Mouse (Mus musculus) embryonic stem cell, embryonic (primary cell): ENCODE measurements around the gene Trpc4ap.

Experiments
- CTCF ChIA-PET, 4 experiments: fragments of 300-600 bp in 2 of 4; fragments of 350-600 bp in 2 of 4; sonication (Branson Sonifier 250); formaldehyde crosslinking; loops; one replicate each; lab custom pipeline; 2022; ENCODE audit warnings: inconsistent platforms in 2 of 4; lab: Charles Lee
- POLR2A ChIA-PET, 4 experiments: fragments of 300-600 bp in 2 of 4; fragments of 350-600 bp in 2 of 4; sonication (Branson Sonifier 250); formaldehyde crosslinking; loops; one replicate each; lab custom pipeline; 2022; ENCODE audit warnings: antibody characterized with exemption in 4 of 4, inconsistent platforms in 1 of 4; lab: Charles Lee

Trpc4ap gene

DNA sequence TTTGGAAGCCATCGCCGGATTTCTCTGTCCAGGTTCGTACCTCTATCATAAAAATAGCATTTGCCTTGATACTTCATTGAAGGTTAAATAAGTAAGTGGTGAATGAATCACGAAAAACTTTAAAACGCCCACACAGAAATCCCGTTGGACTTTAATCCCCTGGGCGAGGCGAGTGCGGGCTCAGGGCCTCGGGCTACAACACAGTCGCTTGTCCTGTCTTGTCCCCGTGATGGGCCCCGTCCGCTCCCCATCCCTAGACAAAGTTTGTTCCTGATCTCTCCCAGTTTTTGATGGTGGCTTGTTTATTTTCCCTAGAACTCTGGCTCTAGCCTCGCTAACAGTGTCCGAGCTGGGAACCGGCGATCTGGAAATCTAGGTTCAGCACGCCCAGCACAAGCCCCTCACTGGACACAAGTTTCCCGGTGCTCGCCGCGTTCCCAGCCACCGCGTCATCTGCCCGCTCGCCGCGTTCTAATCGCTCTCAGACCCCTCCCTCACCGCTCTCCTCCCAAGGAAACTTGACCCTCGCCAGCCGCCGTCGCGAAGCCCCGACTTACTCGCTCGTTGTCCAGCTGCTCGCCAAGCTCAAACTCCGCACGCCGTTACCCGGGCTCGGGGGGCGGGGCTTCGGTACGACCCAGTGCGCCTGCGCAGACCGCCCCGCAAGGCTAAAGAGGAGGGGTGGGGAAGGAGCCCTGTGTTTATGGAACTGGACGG, 99.9 kb downstream of the Trpc4ap start, which contains the start of gene Gss:
Gene Gss (minus strand): TSS at position 674 of the 717 bp plus-strand sequence.
- ChIA-PET CTCF (interaction anchor here in 3 of 4 experiments (0.9 to 2.2 kb wide), 15 partner anchors 8 to 165 kb away, joined by 3 to 14 read pairs (median 5); partner anchors contain the start of genes Acss2 (in 1 of the 3) and Ggt7 (in 1 of the 3)), POLR2A (interaction anchor here in 3 of 4 experiments (0.5 to 7.3 kb wide), 38 partner anchors 8 to 604 kb away, joined by 3 to 117 read pairs (median 4); partner anchors contain the start of genes Acss2 (in 2 of the 3), Ggt7 (in 2 of the 3), Myh7b (in 2 of the 3) and 6430550D23Rik (in 1 of the 3))

DNA sequence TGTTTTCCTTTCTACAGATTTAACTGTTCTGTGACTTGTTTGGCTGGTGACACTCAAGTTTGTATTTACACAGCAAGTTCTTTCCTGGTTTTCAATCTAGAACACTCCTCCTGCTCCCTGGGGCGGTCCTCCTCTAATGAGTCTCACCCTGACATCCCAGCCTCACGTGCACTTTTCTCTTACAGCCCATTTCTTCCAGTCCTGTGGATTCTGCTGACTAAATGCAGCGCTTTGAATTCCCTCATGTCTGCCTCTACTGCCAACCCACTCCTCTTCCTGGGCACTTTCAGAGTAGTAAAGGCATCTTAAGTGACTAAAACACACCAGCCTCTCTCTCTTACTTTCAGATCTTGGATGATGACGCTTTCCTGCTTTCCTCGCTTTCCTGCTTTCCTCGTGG, 100.5 kb downstream of the Trpc4ap start:
- ChIA-PET POLR2A (interaction anchor here in 3 of 4 experiments (0.6 to 7.3 kb wide), 23 partner anchors 12 to 101 kb away, joined by 3 to 117 read pairs (median 7); partner anchors contain the start of genes Myh7b (in 3 of the 3), Acss2 (in 1 of the 3), Ggt7 (in 1 of the 3) and Trpc4ap (in 1 of the 3)), CTCF (interaction anchor here in 2 of 4 experiments (0.9 to 2.2 kb wide), 5 partner anchors 10 to 100 kb away, joined by 3 to 8 read pairs (median 4); partner anchors contain the start of gene Ggt7 (in 1 of the 2))

DNA sequence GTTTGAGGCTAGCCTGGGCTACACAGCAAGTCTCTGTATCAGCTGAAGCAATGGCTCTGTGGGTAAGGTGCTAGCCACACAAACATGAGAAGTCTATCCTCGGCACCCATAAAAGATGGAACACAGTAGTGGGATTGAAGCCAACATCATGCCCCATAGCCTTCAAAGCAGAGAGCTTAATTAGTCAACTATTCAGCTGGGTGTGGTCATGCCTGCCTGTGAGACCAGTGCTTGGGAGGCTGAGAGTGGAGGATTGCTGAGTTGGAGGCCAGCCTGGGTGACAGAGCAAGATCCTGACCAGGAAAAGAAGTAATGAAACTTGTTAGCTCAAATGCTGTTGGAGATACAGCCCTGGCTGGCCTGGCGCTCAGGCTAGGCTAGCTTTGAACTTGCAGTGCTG, 101.3 kb downstream of the Trpc4ap start:
- ChIA-PET POLR2A (interaction anchor here (0.6 to 7.3 kb wide), 27 partner anchors 13 to 258 kb away, joined by 3 to 117 read pairs (median 6); partner anchors contain the start of genes Myh7b (in 3 of the 4), Acss2 (in 2 of the 4), Ggt7 (in 2 of the 4) and Trpc4ap (in 1 of the 4)), CTCF (interaction anchor here in 2 of 4 experiments (1.2 to 1.8 kb wide), 6 partner anchors 34 to 105 kb away, joined by 3 to 7 read pairs (median 5); partner anchors contain the start of genes Acss2 (in 2 of the 2) and Ggt7 (in 2 of the 2))

DNA sequence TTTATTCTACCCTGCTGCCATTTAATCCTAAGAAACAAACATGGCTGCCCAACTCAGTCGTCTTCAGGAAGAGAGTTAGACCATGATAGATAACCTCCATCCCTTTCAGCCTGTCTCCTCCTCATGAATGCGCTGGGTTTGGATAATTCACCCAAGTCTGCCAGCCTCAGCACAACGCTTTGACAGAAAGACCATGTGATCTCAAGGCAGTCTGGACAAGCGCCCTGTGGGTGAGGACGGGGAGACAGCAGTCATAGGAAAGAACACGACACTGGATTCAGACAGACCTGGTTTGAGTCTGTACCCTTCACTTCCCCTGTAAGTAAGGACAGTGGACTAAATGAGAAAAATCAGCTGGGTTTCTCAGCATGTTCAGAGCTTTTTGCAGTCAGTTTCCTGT, 102.7 kb downstream of the Trpc4ap start:
- ChIA-PET POLR2A (interaction anchor here in 3 of 4 experiments (0.6 to 7.3 kb wide), 34 partner anchors 9 to 1672 kb away, joined by 3 to 117 read pairs (median 5); partner anchors contain the start of genes Myh7b (in 3 of the 3), Acss2 (in 2 of the 3), Ggt7 (in 2 of the 3) and Dynlrb1 (in 1 of the 3)), CTCF (interaction anchor here in 1 of 4 experiments (0.8 to 1.7 kb wide), 6 partner anchors 30 to 106 kb away, joined by 3 to 7 read pairs (median 4); partner anchors contain the start of gene Acss2)

DNA sequence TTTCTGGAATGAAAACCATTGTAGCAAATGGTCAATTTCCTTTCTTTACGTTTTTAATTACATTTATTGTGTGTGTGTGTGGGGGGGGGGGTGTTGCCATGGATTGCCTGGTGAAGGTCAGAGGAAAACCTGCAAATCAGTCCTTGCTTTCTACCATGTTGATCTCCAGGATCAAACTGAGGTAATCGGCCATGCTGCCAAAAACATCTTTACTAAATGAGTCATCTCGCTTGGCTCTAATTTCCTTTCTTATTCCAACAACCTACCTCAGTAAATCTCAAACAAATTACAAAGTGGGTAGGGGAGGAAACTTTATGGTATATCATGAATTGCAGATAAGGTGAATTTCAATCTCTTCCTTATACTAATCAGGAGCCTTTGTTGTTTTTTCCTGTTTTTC, 104.0 kb downstream of the Trpc4ap start:
- ChIA-PET POLR2A (interaction anchor here in 1 of 4 experiments (3.2 to 6.5 kb wide), 2 partner anchors 26 to 70 kb away, joined by 29 to 117 read pairs; partner anchors contain the start of genes Acss2, Ggt7 and Myh7b), CTCF (no interaction called here)

DNA sequence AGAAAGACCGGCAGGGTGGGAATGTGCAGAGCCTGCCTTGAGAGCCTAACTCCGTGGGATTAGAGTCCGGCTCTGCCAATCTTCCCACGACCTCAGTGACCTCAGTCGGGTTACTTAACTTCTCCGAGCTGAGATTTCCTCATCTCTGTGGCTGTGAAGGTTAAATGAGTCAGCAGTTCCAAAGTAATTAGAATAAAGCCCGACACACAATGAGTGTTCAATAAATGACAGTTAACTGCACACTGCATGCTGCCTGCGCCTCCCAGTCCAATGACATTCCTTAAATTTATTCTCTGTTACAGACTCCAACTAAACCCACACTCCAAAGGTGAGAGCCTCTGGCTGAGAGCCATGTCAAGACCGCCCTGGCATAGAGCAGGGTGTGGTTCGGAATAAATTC, 106.7 kb downstream of the Trpc4ap start:
- POLR2A ChIA-PET, result interaction anchor here in 3 of 4 experiments (0.7 to 3.6 kb wide), 23 partner anchors 7 to 72 kb away, joined by 3 to 18 read pairs (median 5); partner anchors contain the start of genes Myh7b (in 3 of the 3), Acss2 (in 2 of the 3), Ggt7 (in 2 of the 3) and Gss (in 1 of the 3)
- CTCF ChIA-PET, result interaction anchor here in 2 of 4 experiments (0.6 to 4.1 kb wide), 11 partner anchors 16 to 162 kb away, joined by 3 to 54 read pairs (median 10); partner anchors contain the start of genes Acss2 (in 2 of the 2), Ggt7 (in 2 of the 2), Myh7b (in 1 of the 2) and Trpc4ap (in 1 of the 2)

DNA sequence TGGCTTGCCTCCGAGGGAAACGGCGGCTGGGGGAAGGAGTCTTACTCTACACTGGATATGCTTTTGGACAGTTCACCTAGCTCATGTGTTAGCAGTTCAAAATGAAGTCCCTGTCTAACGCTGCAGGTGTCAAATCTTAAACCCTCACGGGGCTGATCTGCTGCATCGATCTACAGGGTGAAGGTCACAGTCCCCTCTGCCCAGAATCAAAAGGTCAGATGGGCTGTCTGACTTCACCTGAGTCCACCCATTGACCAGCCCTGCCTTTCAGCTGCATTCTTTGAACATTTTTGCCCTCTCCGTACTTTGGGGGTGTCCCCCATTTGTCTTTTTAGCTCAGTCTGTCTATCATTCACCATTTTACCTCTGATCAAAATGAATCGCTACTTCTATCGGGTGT, 107.1 kb downstream of the Trpc4ap start:
- ChIA-PET CTCF (interaction anchor here (0.8 to 4.1 kb wide), 18 partner anchors 15 to 180 kb away, joined by 3 to 54 read pairs (median 7); partner anchors contain the start of genes Acss2 (in 4 of the 4), Ggt7 (in 4 of the 4), Myh7b (in 1 of the 4) and Trpc4ap (in 1 of the 4)), POLR2A (interaction anchor here in 3 of 4 experiments (0.7 to 3.6 kb wide), 27 partner anchors 8 to 795 kb away, joined by 3 to 18 read pairs (median 4); partner anchors contain the start of genes Myh7b (in 3 of the 3), Acss2 (in 2 of the 3), Ggt7 (in 2 of the 3) and BC029722 (in 1 of the 3))
